Comparison of ENCODE assay signal across 8 mouse cellular contexts in genomic region chr7:44818164-44818563, GRCm38 (mm10). TPM values are rescaled to one million over a fixed set of nuclear protein-coding genes. Genes with fewer than 3 reads are reported as not detected.
DNase-seq lines count a peak whose midpoint lies in the region; ATAC-seq lines count a peak whose summit lies in the region.

No protein-coding gene starts in this region.

- H3K4me1 ChIP-seq in heart, embryonic 16.5 days (ENCODE audit: control insufficient read depth, insufficient read depth, low read length) = peaks cover 53% of the 10 kb centered on the region
- peaks cover 71% of the 10 kb centered on the region for H3K4me1 ChIP-seq in liver, embryonic 15.5 days (replicated peaks)

- peaks cover 6% of the 10 kb centered on the region for H3K36me3 ChIP-seq in heart, embryonic 16.5 days (ENCODE audit: control insufficient read depth, insufficient read depth)
- H3K36me3 ChIP-seq in liver, embryonic 15.5 days (replicated peaks) = peaks cover 22% of the 10 kb centered on the region

- peak overlapping the region; percentile 80 for H3K4me3 ChIP-seq in heart, embryonic 16.5 days (ENCODE audit: low read length)
- peak overlapping the region; percentile 90 for H3K4me3 ChIP-seq in liver, embryonic 15.5 days (replicated peaks)

- 19% methylated on average over 2 of the region's 2 CpGs for WGBS in heart, embryonic 16.5 days
- 20% methylated on average over 2 of the region's 2 CpGs for WGBS in liver, embryonic 15.5 days (ENCODE audit: insufficient replicate concordance)

- peak overlapping the region; percentile 96 for H3K9ac ChIP-seq in heart, embryonic 16.5 days (ENCODE audit: low read length)
- H3K9ac ChIP-seq in liver, embryonic 15.5 days = peak overlapping the region; percentile 93; the same call in 1 of the 2 replicates

- H3K27me3 ChIP-seq in heart, embryonic 16.5 days (ENCODE audit: control insufficient read depth, insufficient read depth, low read length) = no peaks in the 10 kb centered on the region
- no peaks in the 10 kb centered on the region for H3K27me3 ChIP-seq in liver, embryonic 15.5 days

- peak; percentile 9 for DNase-seq in cerebellum, adult 11 months
- DNase-seq in cerebellum, postnatal 4 days (ENCODE audit: low spot score in 2 of 2) = no peak
- peak; percentile 10 to 52 for DNase-seq in spleen, postnatal 4 days (ENCODE audit: low spot score in 2 of 2)
- no peak for DNase-seq in spleen, adult 12 weeks (ENCODE audit: low spot score)
- DNase-seq in retina, postnatal 1 day = peak; percentile 42
- DNase-seq in frontal cortex, postnatal 25 days (ENCODE audit: low spot score in 2 of 2) = no peak

- peak overlapping the region; percentile 79 for H3K4me2 ChIP-seq in heart, embryonic 16.5 days (ENCODE audit: low read depth, low read length)
- peak overlapping the region; percentile 92 for H3K4me2 ChIP-seq in liver, embryonic 15.5 days

- no peaks in the 10 kb centered on the region for H3K9me3 ChIP-seq in heart, embryonic 16.5 days (replicated peaks; ENCODE audit: control insufficient read depth, low read length)
- H3K9me3 ChIP-seq in liver, embryonic 15.5 days (replicated peaks) = no peaks in the 10 kb centered on the region

- ATAC-seq in heart, embryonic 16.5 days (replicated peaks; ENCODE audit: extremely low read depth, insufficient read depth, low FRiP score) = no peak
- no peak for ATAC-seq in liver, embryonic 15.5 days (ENCODE audit: insufficient read depth)

- H3K27ac ChIP-seq in heart, embryonic 16.5 days (ENCODE audit: low read length) = peak overlapping the region; percentile 96
- H3K27ac ChIP-seq in liver, embryonic 15.5 days (replicated peaks) = peak overlapping the region; percentile 96

RNA-seq across cellular contexts. Expression of gene Atf5, which starts 1.7 kb away (rescaled TPM):
- polyA plus RNA-seq in heart, embryonic 16.5 days (2015; fragmentation: Nextera tagmentation; extraction: Ambion mirVana) = 2.3 and 2.4 TPM in 2 replicates
- 7.5 and 9.2 TPM in 2 replicates for polyA plus RNA-seq in liver, embryonic 15.5 days (2015; fragmentation: Nextera tagmentation; extraction: Ambion mirVana)

RNA-seq across cellular contexts. Expression of gene Il4i1, which starts 2.0 kb away (rescaled TPM):
- 2.4 and 4.6 TPM in 2 replicates for polyA plus RNA-seq in heart, embryonic 16.5 days (2015; fragmentation: Nextera tagmentation; extraction: Ambion mirVana)
- 0.35 and 0.46 TPM in 2 replicates for polyA plus RNA-seq in liver, embryonic 15.5 days (2015; fragmentation: Nextera tagmentation; extraction: Ambion mirVana)

RNA-seq across cellular contexts. Expression of gene Nup62, which starts 2.3 kb away (rescaled TPM):
- polyA plus RNA-seq in heart, embryonic 16.5 days (2015; fragmentation: Nextera tagmentation; extraction: Ambion mirVana) = 79.2 and 81.5 TPM in 2 replicates
- polyA plus RNA-seq in liver, embryonic 15.5 days (2015; fragmentation: Nextera tagmentation; extraction: Ambion mirVana) = 48.8 and 51.2 TPM in 2 replicates

RNA-seq across cellular contexts. Expression of gene Akt1s1, which starts 30.6 kb away (rescaled TPM):
- polyA plus RNA-seq in heart, embryonic 16.5 days (2015; fragmentation: Nextera tagmentation; extraction: Ambion mirVana) = 103 and 104 TPM in 2 replicates
- 27.7 and 32.3 TPM in 2 replicates for polyA plus RNA-seq in liver, embryonic 15.5 days (2015; fragmentation: Nextera tagmentation; extraction: Ambion mirVana)

RNA-seq across cellular contexts. Expression of gene Tbc1d17, which starts 30.7 kb away (rescaled TPM):
- polyA plus RNA-seq in heart, embryonic 16.5 days (2015; fragmentation: Nextera tagmentation; extraction: Ambion mirVana) = 60.5 and 62.3 TPM in 2 replicates
- 26.1 and 29.4 TPM in 2 replicates for polyA plus RNA-seq in liver, embryonic 15.5 days (2015; fragmentation: Nextera tagmentation; extraction: Ambion mirVana)

Comparison
In these comparisons a context has a peak if more than half of its experiments do, and no peak if none do; other contexts are left out.
1. DNase-seq: peak in cerebellum, adult 11 months (single experiment), spleen, postnatal 4 days (2 of 2) and retina, postnatal 1 day (single experiment); none in cerebellum, postnatal 4 days (0 of 2), spleen, adult 12 weeks (single experiment) and frontal cortex, postnatal 25 days (0 of 2).